Mouse (Mus musculus): Measurements from ENCODE around the gene Blmh.

GRCm38 (mm10) chr11:76995966-76996672, 71.5 kb downstream of the Blmh start:
- no peak for TF ChIP-seq POLR2A (IDR thresholded peaks at IDR 0.05; ENCODE audit: low read depth, low read length)
- no peak for TF ChIP-seq CTCF (IDR thresholded peaks at IDR 0.05; ENCODE audit: borderline replicate concordance, insufficient read depth, low read length)

All from embryonic fibroblast, embryonic 13.5 days (primary cell).